Mouse (Mus musculus) spleen, adult 2 months (tissue): ENCODE measurements at regions not wholly inside any gene's neighbourhood (a gene's known extent, or its start where the extent isn't known, plus 50 kb on each side); places are given as distances from the start of the nearest gene placed in this dataset.
"Not testable (repeated sequence)": the region's sequence is repeated elsewhere in the genome, so short reads cannot be mapped to it uniquely, and the experiment has no call there.

Source experiments
- DNase-seq, 2 experiments: peaks; one replicate each; pipeline versions ENCODE4 v3.0.0 to v3.0.0-alpha.2; 2012 to 2021; ENCODE audit warnings: low spot score in 2 of 2, low read depth in 1 of 2
- H3K27ac ChIP-seq: fragments of 200-500 bp; 2 replicates; pipeline ENCODE4 v1.5.1; 2012; ENCODE audit warnings: low read length, inconsistent platforms; ENCODE audit not compliant: insufficient read depth
- H3K27me3 ChIP-seq: fragments of 200-500 bp; 2 replicates; pipeline ENCODE4 v1.6.1; 2012; ENCODE audit warnings: mild to moderate bottlenecking, moderate library complexity, low read length, inconsistent platforms; ENCODE audit not compliant: control insufficient read depth, insufficient read depth
- H3K36me3 ChIP-seq: fragments of 200-500 bp; 2 replicates; pipeline ENCODE4 v1.6.1; 2012; ENCODE audit warnings: mild to moderate bottlenecking, low read length, inconsistent platforms; ENCODE audit not compliant: control insufficient read depth, insufficient read depth
- H3K4me1 ChIP-seq: fragments of 200-500 bp; 2 replicates; pipeline ENCODE4 v1.6.1; 2011; ENCODE audit warnings: inconsistent platforms; ENCODE audit not compliant: control insufficient read depth, insufficient read depth, insufficient read length
- H3K4me3 ChIP-seq: fragments of 200-500 bp; 2 replicates; pipeline ENCODE4 v1.5.1; 2011; ENCODE audit warnings: mild to moderate bottlenecking, inconsistent platforms; ENCODE audit not compliant: insufficient read depth, insufficient read length; ENCODE audit errors: extremely low read depth
- CTCF ChIP-seq: fragments of 200-500 bp; IDR thresholded peaks from 2 replicates; pipeline ENCODE4 v1.5.1; 2011; ENCODE audit warnings: mild to moderate bottlenecking, inconsistent platforms; ENCODE audit not compliant: insufficient read depth, insufficient read length, insufficient replicate concordance; ENCODE audit errors: extremely low read depth
- POLR2A ChIP-seq: fragments of 200-500 bp; IDR thresholded peaks from 2 replicates; pipeline ENCODE4 v1.6.1; 2011; ENCODE audit warnings: low read depth, low read length, inconsistent platforms
- WGBS: fragments of 180-500 bp; shearing (Covaris S2); methylation state at CpG from one replicate; pipeline ENCODE4 v1.1.7; 2018; 5-methylcytosine and 5-hydroxymethylcytosine counted together

DNA sequence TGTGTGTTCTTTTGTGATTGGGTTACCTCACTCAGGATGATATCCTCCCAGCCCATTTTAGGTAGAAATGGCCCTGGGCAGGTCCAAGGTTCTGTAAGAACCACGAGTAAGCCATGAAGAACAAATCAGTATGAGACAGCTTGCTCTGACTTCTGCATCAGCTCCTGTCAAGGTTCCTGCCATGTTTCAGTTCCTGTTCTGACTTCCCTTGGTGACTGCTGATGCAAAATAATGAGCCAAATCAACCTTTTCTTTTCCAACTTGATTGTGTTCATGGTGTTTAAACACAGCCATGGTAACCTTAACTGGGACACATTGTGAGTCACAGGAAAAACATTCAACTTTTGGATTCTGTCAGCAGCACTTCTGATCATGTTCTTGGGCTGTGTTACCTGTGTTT lies 667.4 kb upstream of the Igfbp7 start:
- H3K36me3 ChIP-seq = no peaks in the 10 kb centered on the region
- WGBS = 40% methylated on average over 1 of the region's 1 CpGs
- no peak for DNase-seq
- H3K27me3 ChIP-seq = no peaks in the 10 kb centered on the region
- TF ChIP-seq CTCF (no peak), POLR2A (no peak)
- no peaks in the 10 kb centered on the region for H3K4me1 ChIP-seq
- H3K27ac ChIP-seq = no peak overlapping the region
- H3K4me3 ChIP-seq = no peak overlapping the region

DNA sequence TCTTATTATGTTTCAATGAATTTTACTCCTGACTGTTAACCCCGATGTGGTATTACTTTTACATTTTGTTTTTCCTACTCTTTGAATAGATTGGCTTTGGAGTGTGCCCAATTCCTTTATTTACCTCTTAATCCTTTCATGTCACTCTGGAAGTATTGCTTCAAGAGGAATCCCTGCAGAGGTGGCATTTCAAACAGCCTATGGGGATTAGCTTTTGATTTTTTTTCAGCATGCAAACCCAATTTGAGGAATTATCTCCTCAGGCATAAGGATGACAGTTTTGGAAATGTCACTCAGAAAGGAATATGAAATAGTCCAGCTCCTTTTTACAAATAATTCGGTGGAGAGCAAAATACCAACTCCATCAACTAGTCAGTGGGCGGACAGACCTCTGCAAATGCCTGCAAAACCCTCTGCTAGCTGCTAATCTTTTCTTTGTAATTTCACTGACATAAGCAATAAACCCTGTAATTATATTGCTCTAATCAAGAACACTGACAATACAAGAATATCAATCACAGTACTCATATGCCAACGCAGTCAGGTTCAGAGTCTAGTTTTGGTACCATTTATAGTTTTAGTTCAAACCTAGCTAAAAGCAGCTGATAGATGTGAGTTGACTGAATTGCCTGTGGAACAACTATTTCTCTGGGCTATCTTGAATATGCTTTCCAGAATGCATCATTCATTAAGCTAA lies 624.9 kb upstream of the Igfbp7 start:
- Histone ChIP-seq H3K27ac (no peak overlapping the region), H3K4me1 (no peaks in the 10 kb centered on the region), H3K36me3 (no peaks in the 10 kb centered on the region), H3K27me3 (no peaks in the 10 kb centered on the region), H3K4me3 (no peak overlapping the region)
- TF ChIP-seq POLR2A (no peak), CTCF (no peak)
- WGBS = 74% methylated on average over 4 of the region's 4 CpGs
- DNase-seq = no peak

- no peak overlapping the region for H3K4me3 ChIP-seq
- WGBS = 81% methylated on average over 4 of the region's 4 CpGs
- H3K27ac ChIP-seq = no peak overlapping the region
- no peaks in the 10 kb centered on the region for H3K4me1 ChIP-seq
- DNase-seq = no peak
- no peaks in the 10 kb centered on the region for H3K27me3 ChIP-seq
- no peaks in the 10 kb centered on the region for H3K36me3 ChIP-seq
- TF ChIP-seq CTCF (no peak), POLR2A (no peak)
Measured at GRCm38 (mm10) chr5:78017523-78017922, 609.7 kb upstream of the Igfbp7 start.

GRCm38 (mm10) chr5:77986449-77987047 lies 578.7 kb upstream of the Igfbp7 start:
- DNase-seq = no peak
- no peak for TF ChIP-seq CTCF
- no peak for TF ChIP-seq POLR2A
- Histone ChIP-seq H3K4me3 (no peak overlapping the region), H3K4me1 (no peaks in the 10 kb centered on the region), H3K27me3 (no peaks in the 10 kb centered on the region), H3K36me3 (no peaks in the 10 kb centered on the region), H3K27ac (no peak overlapping the region)
- WGBS = 71% methylated on average over 10 of the region's 10 CpGs

- Histone ChIP-seq H3K27me3 (no peaks in the 10 kb centered on the region), H3K4me1 (no peaks in the 10 kb centered on the region), H3K27ac (no peak overlapping the region), H3K4me3 (no peak overlapping the region), H3K36me3 (no peaks in the 10 kb centered on the region)
- no peak for DNase-seq
- TF ChIP-seq CTCF (no peak), POLR2A (no peak)
- 71% methylated on average over 1 of the region's 1 CpGs for WGBS
Measured at GRCm38 (mm10) chr5:77985269-77985668, 577.4 kb upstream of the Igfbp7 start.

- not testable (repeated sequence) for H3K27ac ChIP-seq, H3K36me3 ChIP-seq, DNase-seq, H3K27me3 ChIP-seq, H3K4me1 ChIP-seq, H3K4me3 ChIP-seq
- WGBS = 94% methylated on average over 4 of the region's 4 CpGs
Measured at GRCm38 (mm10) chr5:77940021-77940420, 532.2 kb upstream of the Igfbp7 start.

GRCm38 (mm10) chr5:77931874-77932273 lies 524.0 kb upstream of the Igfbp7 start:
- 68% methylated on average over 2 of the region's 2 CpGs for WGBS
- Histone ChIP-seq H3K27ac (no peak overlapping the region), H3K27me3 (no peaks in the 10 kb centered on the region), H3K4me3 (no peak overlapping the region), H3K36me3 (no peaks in the 10 kb centered on the region), H3K4me1 (no peaks in the 10 kb centered on the region)
- TF ChIP-seq POLR2A (no peak), CTCF (no peak)
- DNase-seq = no peak
